Mouse (Mus musculus) small intestine, adult 2 months (tissue): Measurements from ENCODE around the gene Pde3a.

Experiments used
- CTCF ChIP-seq: fragments of 200-500 bp; IDR thresholded peaks from 2 replicates; pipeline ENCODE4 v1.5.1; 2012; ENCODE audit warnings: low read depth, mild to moderate bottlenecking, control low read depth, inconsistent platforms, low read length, moderate library complexity, mixed read lengths; ENCODE audit not compliant: insufficient replicate concordance, insufficient read length; ENCODE audit errors: extremely low read depth
- POLR2A ChIP-seq: fragments of 200-500 bp; IDR thresholded peaks from 2 replicates; pipeline ENCODE4 v1.6.1; 2012; ENCODE audit warnings: low read depth, mild to moderate bottlenecking, control low read depth, inconsistent platforms, low read length, moderate library complexity

DNA sequence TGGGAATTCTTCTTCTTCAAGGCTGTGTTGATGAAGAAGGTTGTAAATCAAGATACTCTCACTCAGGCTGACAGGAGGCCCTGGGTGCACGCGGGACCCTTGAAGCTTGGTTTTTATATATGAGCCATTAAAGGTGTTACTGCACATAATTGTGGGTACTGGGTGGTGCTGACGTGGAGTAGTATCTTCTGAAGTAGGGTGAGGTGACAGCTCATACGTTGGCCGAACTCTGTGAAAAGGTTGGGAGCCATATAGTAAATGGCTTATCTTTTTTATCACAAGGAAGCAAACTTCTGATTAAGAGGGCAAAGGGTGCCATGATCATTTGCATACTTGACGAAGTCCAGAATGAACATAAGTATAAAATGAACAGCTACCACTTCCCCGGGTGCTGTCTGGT, 3.5 kb downstream of the Pde3a start:
- TF ChIP-seq CTCF = no peak
- TF ChIP-seq POLR2A = no peak
